Mouse (Mus musculus) thymus, postnatal 25 days (tissue): ENCODE measurements around the gene Dscaml1.
A peak's percentile ranks its signal among the peaks of the same experiment; 100 is the strongest.

Experiments
- DNase-seq: peaks from one replicate; pipeline ENCODE4 v3.0.0; 2022

Gene Dscaml1

GRCm38 (mm10) chr9:45426456-45426855, at the start of gene Dscaml1:
Dscaml1 (plus strand) TSS chr9:45426628.
- DNase-seq, result no peak

GRCm38 (mm10) chr9:45376883-45377282, 49.5 kb upstream of the Dscaml1 start:
- no peak for DNase-seq

- DNase-seq, result no peak
Observed at GRCm38 (mm10) chr9:45380411-45381251, 45.8 kb upstream of the Dscaml1 start.

GRCm38 (mm10) chr9:45382336-45382735, 44.1 kb upstream of the Dscaml1 start:
- no peak for DNase-seq

GRCm38 (mm10) chr9:45382834-45383233, 43.6 kb upstream of the Dscaml1 start:
- DNase-seq, result no peak

- DNase-seq, result no peak
Observed at GRCm38 (mm10) chr9:45383883-45384282, 42.5 kb upstream of the Dscaml1 start.

- no peak for DNase-seq
Observed at GRCm38 (mm10) chr9:45386698-45387097, 39.7 kb upstream of the Dscaml1 start.

- DNase-seq, result peak; percentile 90
Observed at GRCm38 (mm10) chr9:45388385-45388994, 37.9 kb upstream of the Dscaml1 start.

- DNase-seq, result no peak
Observed at GRCm38 (mm10) chr9:45389596-45389995, 36.8 kb upstream of the Dscaml1 start.

GRCm38 (mm10) chr9:45391299-45391698, 35.1 kb upstream of the Dscaml1 start:
- DNase-seq, result no peak

GRCm38 (mm10) chr9:45395218-45395617, 31.2 kb upstream of the Dscaml1 start:
- no peak for DNase-seq

- DNase-seq, result no peak
Observed at GRCm38 (mm10) chr9:45395796-45396195, 30.6 kb upstream of the Dscaml1 start.

GRCm38 (mm10) chr9:45398336-45398735, 28.1 kb upstream of the Dscaml1 start:
- DNase-seq, result no peak

- DNase-seq, result no peak
Observed at GRCm38 (mm10) chr9:45399434-45399833, 27.0 kb upstream of the Dscaml1 start, which contains the start of gene Fxyd2. Fxyd2 (plus strand) TSS chr9:45399669.

GRCm38 (mm10) chr9:45401851-45402250, 24.6 kb upstream of the Dscaml1 start:
- DNase-seq, result no peak

GRCm38 (mm10) chr9:45402957-45403356, 23.5 kb upstream of the Dscaml1 start:
- no peak for DNase-seq

- no peak for DNase-seq
Observed at GRCm38 (mm10) chr9:45405694-45406093, 20.7 kb upstream of the Dscaml1 start.

- DNase-seq, result no peak
Observed at GRCm38 (mm10) chr9:45406808-45407207, 19.6 kb upstream of the Dscaml1 start.

GRCm38 (mm10) chr9:45407706-45408675, 18.4 kb upstream of the Dscaml1 start:
- peak; percentile 59 for DNase-seq

GRCm38 (mm10) chr9:45410193-45410592, 16.2 kb upstream of the Dscaml1 start:
- DNase-seq, result no peak

- DNase-seq, result no peak
Observed at GRCm38 (mm10) chr9:45410614-45411013, 15.8 kb upstream of the Dscaml1 start.

GRCm38 (mm10) chr9:45411111-45411510, 15.3 kb upstream of the Dscaml1 start:
- DNase-seq, result no peak

- DNase-seq, result peak; percentile 19
Observed at GRCm38 (mm10) chr9:45411803-45412202, 14.6 kb upstream of the Dscaml1 start.
